Mouse (Mus musculus) embryonic facial prominence, embryonic 15.5 days (tissue): Measurements from ENCODE around the gene Pex3. TPM values are rescaled to one million over a fixed set of nuclear protein-coding genes. Genes with fewer than 3 reads are reported as not detected.
"Not testable (repeated sequence)": the region's sequence is repeated elsewhere in the genome, so short reads cannot be mapped to it uniquely, and the experiment has no call there.

ENCODE experiments used
- ATAC-seq: fragments of 200-750 bp; cut with Nextera tagmentation; 2 replicates; pipeline ENCODE4 v1.8.0; 2017; ENCODE audit warnings: low read depth, moderate TSS enrichment; ENCODE audit not compliant: insufficient number of reproducible peaks, low FRiP score, low TSS enrichment
- H3K27ac ChIP-seq: fragments of 300-500 bp; sonication (generic); replicated peaks from 2 replicates; pipeline ENCODE4 v1.5.1; 2015; ENCODE audit warnings: mild to moderate bottlenecking, inconsistent platforms
- H3K27me3 ChIP-seq: fragments of 300-500 bp; sonication (generic); 2 replicates; pipeline ENCODE4 v1.6.1; 2015; ENCODE audit warnings: inconsistent platforms
- H3K36me3 ChIP-seq: fragments of 300-500 bp; sonication (generic); 2 replicates; pipeline ENCODE4 v1.6.1; 2015; ENCODE audit warnings: mild to moderate bottlenecking, inconsistent platforms
- H3K4me1 ChIP-seq: fragments of 300-500 bp; sonication (generic); 2 replicates; pipeline ENCODE4 v1.6.1; 2015; ENCODE audit warnings: inconsistent platforms
- H3K4me2 ChIP-seq: fragments of 300-500 bp; sonication (generic); replicated peaks from 2 replicates; pipeline ENCODE4 v1.6.1; 2015; ENCODE audit warnings: mild to moderate bottlenecking, inconsistent platforms
- H3K4me3 ChIP-seq: fragments of 300-500 bp; sonication (generic); replicated peaks from 2 replicates; pipeline ENCODE4 v1.5.1; 2015; ENCODE audit warnings: mild to moderate bottlenecking, inconsistent platforms
- H3K9ac ChIP-seq: fragments of 300-500 bp; sonication (generic); 2 replicates; pipeline ENCODE4 v1.6.1; 2015; ENCODE audit warnings: inconsistent platforms
- H3K9me3 ChIP-seq: fragments of 300-500 bp; sonication (generic); replicated peaks from 2 replicates; pipeline ENCODE4 v1.6.1; 2016; ENCODE audit warnings: inconsistent platforms
- WGBS: fragments of 180-500 bp; shearing (Covaris S2); methylation state at CpG from one replicate; pipeline ENCODE4 v1.1.7; 2015; 5-methylcytosine and 5-hydroxymethylcytosine counted together
- polyA plus RNA-seq: library from polyadenylated mRNA; unstranded; fragments of >200 nt; fragmentation: Nextera tagmentation; extraction: Ambion mirVana; gene quantifications from 2 replicates; pipeline ENCODE4 v1.2.1, GENCODE M21; 2015

Gene Pex3
- polyA plus RNA-seq, 1 experiment from 2014 or later, result 32.8 TPM

DNA sequence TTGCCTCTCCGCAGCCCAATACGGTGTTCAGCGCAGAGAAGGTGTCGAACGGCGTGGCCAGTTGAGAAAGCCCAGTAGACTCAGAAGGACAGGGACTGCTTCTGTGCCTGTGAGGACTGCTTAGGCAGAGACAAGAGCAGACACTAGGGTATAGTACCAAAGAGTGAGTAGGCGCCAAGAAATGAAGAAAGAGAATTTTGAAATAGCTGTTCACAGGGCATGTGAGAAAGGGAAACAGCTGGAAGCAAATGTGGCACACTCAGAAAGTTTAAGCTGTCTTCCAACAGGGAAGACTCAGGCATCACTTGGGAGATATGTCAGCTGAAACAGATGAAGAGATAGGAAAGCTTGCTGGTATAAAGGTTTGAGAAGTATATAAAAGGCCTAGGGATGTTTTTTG lies 16.2 kb downstream of the Pex3 start:
- ATAC-seq, result no peak
- H3K4me3 ChIP-seq, result no peak overlapping the region
- 96% methylated on average over 7 of the region's 7 CpGs for WGBS
- H3K36me3 ChIP-seq, result peaks cover 48% of the 10 kb centered on the region
- H3K9me3 ChIP-seq, result no peaks in the 10 kb centered on the region
- no peaks in the 10 kb centered on the region for H3K4me1 ChIP-seq
- H3K27ac ChIP-seq, result no peak overlapping the region
- no peak overlapping the region for H3K9ac ChIP-seq
- H3K4me2 ChIP-seq, result no peak overlapping the region
- no peaks in the 10 kb centered on the region for H3K27me3 ChIP-seq

DNA sequence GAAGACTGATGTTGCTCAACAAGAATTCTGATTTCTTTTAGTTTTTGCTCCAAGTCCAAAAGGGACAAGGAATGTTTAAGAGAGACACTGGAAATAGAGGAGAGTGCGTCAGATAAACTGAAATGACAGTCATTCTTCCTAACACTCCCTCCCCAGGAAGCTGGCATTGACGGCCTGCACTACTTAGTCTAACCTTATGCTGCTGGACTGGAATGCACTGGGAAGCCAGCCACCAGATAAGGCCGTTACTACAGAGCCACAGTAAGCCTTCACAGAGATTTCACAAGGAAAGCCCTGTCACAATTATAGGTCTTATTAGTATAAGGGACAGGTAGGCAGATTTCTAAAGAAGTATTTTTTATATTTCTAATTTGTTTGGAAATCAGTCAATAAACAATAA lies 18.2 kb downstream of the Pex3 start:
- 87% methylated on average over 3 of the region's 3 CpGs for WGBS
- H3K36me3 ChIP-seq, result peaks cover 52% of the 10 kb centered on the region

GRCm38 (mm10) chr10:13528155-13528554 lies 24.8 kb downstream of the Pex3 start:
- WGBS, result 81% methylated on average over 4 of the region's 4 CpGs
- Histone ChIP-seq H3K27me3 (no peaks in the 10 kb centered on the region), H3K4me3 (no peak overlapping the region), H3K36me3 (peaks cover 30% of the 10 kb centered on the region), H3K4me1 (no peaks in the 10 kb centered on the region), H3K9me3 (no peaks in the 10 kb centered on the region), H3K9ac (no peak overlapping the region), H3K4me2 (no peak overlapping the region), H3K27ac (no peak overlapping the region)
- no peak for ATAC-seq

More for the DNA sequence above, 18.2 kb downstream of the Pex3 start:
- H3K4me2 ChIP-seq, result no peak overlapping the region
- H3K4me1 ChIP-seq, result no peaks in the 10 kb centered on the region
- H3K9ac ChIP-seq, result no peak overlapping the region
- no peaks in the 10 kb centered on the region for H3K9me3 ChIP-seq
- no peak overlapping the region for H3K4me3 ChIP-seq
- ATAC-seq, result no peak
- no peak overlapping the region for H3K27ac ChIP-seq
- no peaks in the 10 kb centered on the region for H3K27me3 ChIP-seq

- Histone ChIP-seq H3K27me3 (no peaks in the 10 kb centered on the region), H3K9ac (no peak overlapping the region), H3K4me3 (no peak overlapping the region), H3K27ac (no peak overlapping the region), H3K4me2 (no peak overlapping the region), H3K36me3 (0 out of 2 replicates have a peak, but pooled peaks cover 3% of the 10 kb centered on the region), H3K9me3 (no peaks in the 10 kb centered on the region), H3K4me1 (no peaks in the 10 kb centered on the region)
- no peak for ATAC-seq
- WGBS, result 78% methylated on average over 4 of the region's 4 CpGs
Measured at GRCm38 (mm10) chr10:13521857-13522256, 31.1 kb downstream of the Pex3 start.

DNA sequence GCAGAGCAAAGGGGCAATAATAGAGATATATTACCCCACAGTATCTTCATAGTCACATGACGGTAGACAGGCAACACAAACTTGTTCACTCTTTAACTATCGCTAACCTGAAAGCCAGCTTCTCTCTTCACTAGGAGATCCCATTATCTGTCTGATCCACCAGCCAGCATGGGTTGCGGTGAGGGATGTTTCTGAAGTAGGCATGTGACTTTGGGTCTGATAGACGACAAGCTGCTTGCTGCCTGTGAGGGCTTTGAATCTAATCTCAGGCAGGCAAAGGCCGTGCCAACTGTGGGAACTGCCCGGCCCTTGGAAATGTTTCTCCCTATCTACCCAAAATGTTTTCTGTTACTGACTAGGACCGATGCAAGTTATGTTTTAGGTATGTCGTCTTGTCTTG lies 50.6 kb downstream of the Pex3 start:
- Histone ChIP-seq H3K27me3 (no peaks in the 10 kb centered on the region), H3K4me3 (no peak overlapping the region), H3K9ac (no peak overlapping the region), H3K36me3 (0 out of 2 replicates have a peak, but pooled peaks cover 3% of the 10 kb centered on the region), H3K4me2 (0 out of 2 replicates have a peak overlapping the region, but pooled peaks have one; percentile 83), H3K9me3 (no peaks in the 10 kb centered on the region), H3K4me1 (peaks cover 15% of the 10 kb centered on the region; the same call in 1 of the 2 replicates), H3K27ac (no peak overlapping the region)
- ATAC-seq, result no peak
- WGBS, result 78% methylated on average over 8 of the region's 8 CpGs

- ATAC-seq, H3K9me3 ChIP-seq, H3K27ac ChIP-seq, H3K27me3 ChIP-seq, H3K36me3 ChIP-seq: not testable (repeated sequence)
- peaks cover 15% of the 10 kb centered on the region; the same call in 1 of the 2 replicates for H3K4me1 ChIP-seq
- 40% methylated on average over 4 of the region's 4 CpGs for WGBS
- peak overlapping the region; percentile 66 for H3K4me3 ChIP-seq
- H3K4me2 ChIP-seq, result peak overlapping the region; percentile 83
- H3K9ac ChIP-seq, result peak overlapping the region; percentile 47; the same call in 1 of the 2 replicates
Measured at GRCm38 (mm10) chr10:13501533-13501932, 51.4 kb downstream of the Pex3 start.

- under 1% methylated on average over 30 of the region's 30 CpGs for WGBS
- Histone ChIP-seq H3K9me3 (no peaks in the 10 kb centered on the region), H3K9ac (peak overlapping the region; percentile 47), H3K4me1 (peaks cover 15% of the 10 kb centered on the region; the same call in 1 of the 2 replicates), H3K4me3 (peak overlapping the region; percentile 66), H3K36me3 (0 out of 2 replicates have a peak, but pooled peaks cover 2% of the 10 kb centered on the region), H3K27me3 (no peaks in the 10 kb centered on the region), H3K27ac (0 out of 2 replicates have a peak overlapping the region, but pooled peaks have one; percentile 17), H3K4me2 (peak overlapping the region; percentile 83)
- ATAC-seq, result peak; percentile 92
Measured at GRCm38 (mm10) chr10:13500938-13501496, 51.9 kb downstream of the Pex3 start.

GRCm38 (mm10) chr10:13500473-13500872 lies 52.5 kb downstream of the Pex3 start:
- 42% methylated on average over 9 of the region's 9 CpGs for WGBS
- Histone ChIP-seq H3K36me3 (no peaks in the 10 kb centered on the region), H3K4me3 (peak overlapping the region; percentile 66), H3K4me2 (peak overlapping the region; percentile 83), H3K27me3 (no peaks in the 10 kb centered on the region), H3K4me1 (peaks cover 15% of the 10 kb centered on the region; the same call in 1 of the 2 replicates), H3K27ac (0 out of 2 replicates have a peak overlapping the region, but pooled peaks have one; percentile 17), H3K9me3 (no peaks in the 10 kb centered on the region), H3K9ac (peak overlapping the region; percentile 47; the same call in 1 of the 2 replicates)
- ATAC-seq, result no peak

GRCm38 (mm10) chr10:13499331-13499730 lies 53.6 kb downstream of the Pex3 start, which contains the start of gene Fuca2:
Gene Fuca2, plus strand, starts transcription at chr10:13499540.
- no peaks in the 10 kb centered on the region for H3K27me3 ChIP-seq
- ATAC-seq, result no peak
- H3K4me1 ChIP-seq, result peaks cover 15% of the 10 kb centered on the region; the same call in 1 of the 2 replicates
- H3K27ac ChIP-seq, result no peak within 1 kb of the TSS
- no peaks in the 10 kb centered on the region for H3K36me3 ChIP-seq
- H3K4me3 ChIP-seq, result no peak within 1 kb of the TSS
- H3K4me2 ChIP-seq, result no peak within 1 kb of the TSS
- WGBS, result 85% methylated on average over 2 of the region's 2 CpGs
- H3K9me3 ChIP-seq, result no peaks in the 10 kb centered on the region
- no peak within 1 kb of the TSS for H3K9ac ChIP-seq

GRCm38 (mm10) chr10:13496315-13496714 lies 56.6 kb downstream of the Pex3 start:
- no peak for ATAC-seq

GRCm38 (mm10) chr10:13493978-13494686 lies 58.8 kb downstream of the Pex3 start:
- no peak for ATAC-seq

More at GRCm38 (mm10) chr10:13496315-13496714, 56.6 kb downstream of the Pex3 start:
- no peaks in the 10 kb centered on the region for H3K36me3 ChIP-seq
- 94% methylated on average over 3 of the region's 3 CpGs for WGBS
- H3K4me3 ChIP-seq, result no peak overlapping the region
- H3K9ac ChIP-seq, result no peak overlapping the region
- H3K4me1 ChIP-seq, result peaks cover 4% of the 10 kb centered on the region; the same call in 1 of the 2 replicates
- no peak overlapping the region for H3K27ac ChIP-seq
- H3K4me2 ChIP-seq, result no peak overlapping the region
- no peaks in the 10 kb centered on the region for H3K9me3 ChIP-seq
- H3K27me3 ChIP-seq, result no peaks in the 10 kb centered on the region

More at GRCm38 (mm10) chr10:13493978-13494686, 58.8 kb downstream of the Pex3 start:
- Histone ChIP-seq H3K4me1 (no peaks in the 10 kb centered on the region), H3K36me3 (no peaks in the 10 kb centered on the region), H3K4me3 (no peak overlapping the region), H3K27ac (no peak overlapping the region), H3K27me3 (no peaks in the 10 kb centered on the region), H3K9ac (no peak overlapping the region), H3K4me2 (no peak overlapping the region), H3K9me3 (no peaks in the 10 kb centered on the region)
- 86% methylated on average over 9 of the region's 9 CpGs for WGBS
